In genomic region chr9:27298411-27299285, GRCm38 (mm10) we compare ENCODE assay signal across 8 mouse cellular contexts. TPM values are rescaled to one million over a fixed set of nuclear protein-coding genes. Genes with fewer than 3 reads are reported as not detected.
DNase-seq lines count a peak whose midpoint lies in the region; ATAC-seq and TF ChIP-seq lines count a peak whose summit lies in the region.

Gene Igsf9b, plus strand, starts transcription at chr9:27299204.

- peak; percentile 98 for DNase-seq in R1 (ENCODE audit: low read depth, low spot score)
- DNase-seq in cerebellum, postnatal 10 days, result peak; percentile 96 to 98
- peak; percentile 92 to 94 for DNase-seq in frontal cortex, postnatal 10 days (ENCODE audit: low spot score in 2 of 2)
- peak; percentile 97 to 98 for DNase-seq in layer of hippocampus, adult 18-20 months (ENCODE audit: low spot score in 2 of 2)
- DNase-seq in liver, postnatal 0 days, result peak; percentile 42
- DNase-seq in ovary, adult 18-20 months (ENCODE audit: low spot score), result peak; percentile 86
- DNase-seq in thymus, postnatal 4 days, result peak; percentile 61

- peak within 1 kb of the TSS; percentile 58 for H3K4me2 ChIP-seq in liver, postnatal 0 days (ENCODE audit: low read depth, low read length)

- no peaks in the 10 kb centered on the region for H3K4me1 ChIP-seq in liver, postnatal 0 days (ENCODE audit: insufficient read depth)

- peak; percentile 97 to 98 for ATAC-seq in hematopoietic stem cell, adult 5-6 weeks (replicated peaks in 1 of 2; ENCODE audit: insufficient read depth in 1 of 2, low FRiP score in 2 of 2, low TSS enrichment in 1 of 2, low read depth in 1 of 2, poor library complexity in 2 of 2, severe bottlenecking in 2 of 2)
- ATAC-seq in liver, postnatal 0 days, result peak; percentile 54

- no peak for TF ChIP-seq EP300 in liver, postnatal 0 days (IDR thresholded peaks at IDR 0.05; ENCODE audit: low read depth)

- under 1% methylated on average over 40 of the region's 40 CpGs for WGBS in liver, postnatal 0 days (ENCODE audit: insufficient replicate concordance)

- no peaks in the 10 kb centered on the region for H3K9me3 ChIP-seq in liver, postnatal 0 days (ENCODE audit: low read length)

- no peak for TF ChIP-seq CTCF in liver, postnatal 0 days (IDR thresholded peaks at IDR 0.05; ENCODE audit: low read depth)

- H3K27ac ChIP-seq in liver, postnatal 0 days (ENCODE audit: low read depth), result no peak within 1 kb of the TSS

- peak within 1 kb of the TSS; percentile 36 for H3K4me3 ChIP-seq in liver, postnatal 0 days (ENCODE audit: low read depth, low read length)

- H3K9ac ChIP-seq in liver, postnatal 0 days (replicated peaks), result no peak within 1 kb of the TSS

- H3K36me3 ChIP-seq in liver, postnatal 0 days (replicated peaks; ENCODE audit: insufficient read depth, low read length), result no peaks in the 10 kb centered on the region

- peaks cover 45% of the 10 kb centered on the region for H3K27me3 ChIP-seq in liver, postnatal 0 days (ENCODE audit: insufficient read depth, low read length)

RNA-seq across cellular contexts. Expression of gene Igsf9b, which starts in this region (rescaled TPM):
- 0.40 and 0.94 TPM in 2 replicates for total RNA-seq in hematopoietic stem cell, adult 5-6 weeks (2017)
- 10 to 100 TPM; 20.4 to 20.5 TPM for total RNA-seq in layer of hippocampus, adult 18-20 months (2021)
- polyA plus RNA-seq in liver, postnatal 0 days (2015; fragmentation: Nextera tagmentation; extraction: Ambion mirVana), result 0.01 TPM in 2 replicates

Comparison
In these comparisons a context has a peak if more than half of its experiments do, and no peak if none do; other contexts are left out.
1. RNA of gene Igsf9b (total RNA-seq): 20.4 to 20.5 TPM in layer of hippocampus, adult 18-20 months; 0.40 to 0.94 TPM in hematopoietic stem cell, adult 5-6 weeks; every median in the first group is over 10 times any median in the second.
2. Peak in ATAC-seq in hematopoietic stem cell, adult 5-6 weeks; RNA of the gene not detected or under 1 TPM.
3. Peak in DNase-seq, ATAC-seq, H3K4me3 ChIP-seq and H3K4me2 ChIP-seq in liver, postnatal 0 days; RNA of the gene not detected or under 1 TPM.
4. DNase-seq: peak in every context shown above with its lines; median percentile 98 in R1; 98 in layer of hippocampus, adult 18-20 months; 97 in cerebellum, postnatal 10 days; 93 in frontal cortex, postnatal 10 days; 86 in ovary, adult 18-20 months; 61 in thymus, postnatal 4 days; 42 in liver, postnatal 0 days.